Mouse (Mus musculus) macrophage (primary cell): ENCODE measurements at regions not wholly inside any gene's neighbourhood (a gene's known extent, or its start where the extent isn't known, plus 50 kb on each side); places are given as distances from the start of the nearest gene placed in this dataset.

Experiments used
- H3K27ac ChIP-seq: fragments of 350-480 bp; formaldehyde crosslinking; 2 replicates; pipeline ENCODE4 v1.9.0; 2021
- H3K36me3 ChIP-seq: fragments of 350-480 bp; formaldehyde crosslinking; 2 replicates; pipeline ENCODE4 v1.9.0; 2021; ENCODE audit errors: inconsistent target
- H3K4me3 ChIP-seq: fragments of 350-480 bp; formaldehyde crosslinking; 2 replicates; pipeline ENCODE4 v1.9.0; 2021; ENCODE audit errors: inconsistent target
- H3K79me2 ChIP-seq: fragments of 350-480 bp; formaldehyde crosslinking; 2 replicates; pipeline ENCODE4 v1.9.0; 2021; ENCODE audit errors: inconsistent target
- WGBS: methylation state at CpG from one replicate; pipeline ENCODE4 v1.1.7; 2026; ENCODE audit warnings: inconsistent platforms; ENCODE audit not compliant: missing documents; 5-methylcytosine and 5-hydroxymethylcytosine counted together

- Histone ChIP-seq H3K79me2 (no peaks in the 10 kb centered on the region), H3K4me3 (no peak overlapping the region), H3K36me3 (no peaks in the 10 kb centered on the region), H3K27ac (no peak overlapping the region)
- WGBS, result 76% methylated on average over 9 of the region's 9 CpGs
Measured at GRCm38 (mm10) chr10:93361654-93362195, 50.8 kb upstream of the Elk3 start.

- 92% methylated on average over 3 of the region's 3 CpGs for WGBS
- no peak overlapping the region for H3K4me3 ChIP-seq
- no peaks in the 10 kb centered on the region for H3K36me3 ChIP-seq
- H3K27ac ChIP-seq, result peak overlapping the region; percentile 73
- no peaks in the 10 kb centered on the region for H3K79me2 ChIP-seq
Measured at GRCm38 (mm10) chr10:93364108-93364793, 53.3 kb upstream of the Elk3 start.

- Histone ChIP-seq H3K79me2 (no peaks in the 10 kb centered on the region), H3K36me3 (no peaks in the 10 kb centered on the region), H3K27ac (peak overlapping the region; percentile 73), H3K4me3 (no peak overlapping the region)
- WGBS, result 6% methylated on average over 7 of the region's 7 CpGs
Measured at GRCm38 (mm10) chr10:93364881-93365280, 53.9 kb upstream of the Elk3 start.

- H3K4me3 ChIP-seq, result no peak overlapping the region
- H3K36me3 ChIP-seq, result no peaks in the 10 kb centered on the region
- H3K27ac ChIP-seq, result peak overlapping the region; percentile 73
- H3K79me2 ChIP-seq, result no peaks in the 10 kb centered on the region
- 74% methylated on average over 6 of the region's 6 CpGs for WGBS
Measured at GRCm38 (mm10) chr10:93365318-93365717, 54.4 kb upstream of the Elk3 start.

GRCm38 (mm10) chr10:93365824-93366223 lies 54.9 kb upstream of the Elk3 start:
- H3K4me3 ChIP-seq, result no peak overlapping the region
- no peaks in the 10 kb centered on the region for H3K36me3 ChIP-seq
- 85% methylated on average over 5 of the region's 5 CpGs for WGBS
- H3K79me2 ChIP-seq, result no peaks in the 10 kb centered on the region
- H3K27ac ChIP-seq, result peak overlapping the region; percentile 73

- 81% methylated on average over 3 of the region's 3 CpGs for WGBS
- Histone ChIP-seq H3K36me3 (no peaks in the 10 kb centered on the region), H3K4me3 (no peak overlapping the region), H3K27ac (peak overlapping the region; percentile 84), H3K79me2 (no peaks in the 10 kb centered on the region)
Measured at GRCm38 (mm10) chr10:93369737-93370136, 58.8 kb upstream of the Elk3 start.

- no peaks in the 10 kb centered on the region for H3K36me3 ChIP-seq
- no peaks in the 10 kb centered on the region for H3K79me2 ChIP-seq
- peak overlapping the region; percentile 84 for H3K27ac ChIP-seq
- whole genome bisulfite sequencing, result 7% methylated on average over 6 of the region's 6 CpGs
- H3K4me3 ChIP-seq, result no peak overlapping the region
Measured at GRCm38 (mm10) chr10:93370331-93370730, 59.4 kb upstream of the Elk3 start.

GRCm38 (mm10) chr10:93372281-93372680 lies 61.3 kb upstream of the Elk3 start:
- 96% methylated on average over 7 of the region's 7 CpGs for WGBS
- Histone ChIP-seq H3K36me3 (no peaks in the 10 kb centered on the region), H3K27ac (no peak overlapping the region), H3K4me3 (no peak overlapping the region), H3K79me2 (no peaks in the 10 kb centered on the region)

GRCm38 (mm10) chr10:93373265-93373664 lies 62.3 kb upstream of the Elk3 start:
- 95% methylated on average over 5 of the region's 5 CpGs for WGBS

GRCm38 (mm10) chr10:93373954-93374689 lies 63.2 kb upstream of the Elk3 start:
- no peaks in the 10 kb centered on the region for H3K79me2 ChIP-seq
- WGBS, result 97% methylated on average over 6 of the region's 6 CpGs
- H3K4me3 ChIP-seq, result no peak overlapping the region
- no peaks in the 10 kb centered on the region for H3K36me3 ChIP-seq
- no peak overlapping the region for H3K27ac ChIP-seq

More at GRCm38 (mm10) chr10:93373265-93373664, 62.3 kb upstream of the Elk3 start:
- H3K4me3 ChIP-seq, result no peak overlapping the region
- H3K36me3 ChIP-seq, result no peaks in the 10 kb centered on the region
- H3K27ac ChIP-seq, result no peak overlapping the region
- no peaks in the 10 kb centered on the region for H3K79me2 ChIP-seq

GRCm38 (mm10) chr10:93374690-93374994 lies 63.7 kb upstream of the Elk3 start:
- H3K27ac ChIP-seq, result no peak overlapping the region
- WGBS, result 97% methylated on average over 2 of the region's 2 CpGs

GRCm38 (mm10) chr10:93375007-93375711 lies 64.2 kb upstream of the Elk3 start:
- Histone ChIP-seq H3K36me3 (no peaks in the 10 kb centered on the region), H3K27ac (peak overlapping the region; percentile 50), H3K4me3 (no peak overlapping the region), H3K79me2 (no peaks in the 10 kb centered on the region)
- WGBS, result 28% methylated on average over 13 of the region's 13 CpGs

More at GRCm38 (mm10) chr10:93374690-93374994, 63.7 kb upstream of the Elk3 start:
- Histone ChIP-seq H3K4me3 (no peak overlapping the region), H3K79me2 (no peaks in the 10 kb centered on the region), H3K36me3 (no peaks in the 10 kb centered on the region)

GRCm38 (mm10) chr10:93375771-93376170 lies 64.8 kb upstream of the Elk3 start:
- Histone ChIP-seq H3K79me2 (no peaks in the 10 kb centered on the region), H3K36me3 (no peaks in the 10 kb centered on the region), H3K4me3 (no peak overlapping the region), H3K27ac (peak overlapping the region; percentile 50)
- 73% methylated on average over 4 of the region's 4 CpGs for WGBS

- 33% methylated on average over 7 of the region's 7 CpGs for WGBS
- H3K27ac ChIP-seq, result 0 out of 2 replicates have a peak overlapping the region, but pooled peaks have one; percentile 5
- no peak overlapping the region for H3K4me3 ChIP-seq
- no peaks in the 10 kb centered on the region for H3K79me2 ChIP-seq
- no peaks in the 10 kb centered on the region for H3K36me3 ChIP-seq
Measured at GRCm38 (mm10) chr10:93376457-93376941, 65.6 kb upstream of the Elk3 start.
